Mouse (Mus musculus) liver, postnatal 0 days (tissue): ENCODE measurements around the gene Gapt. TPM values are rescaled to one million over a fixed set of nuclear protein-coding genes. Genes with fewer than 3 reads are reported as not detected.
"Not testable (repeated sequence)": the region's sequence is repeated elsewhere in the genome, so short reads cannot be mapped to it uniquely, and the experiment has no call there.

Source experiments
- ATAC-seq: fragments of 200-750 bp; cut with Nextera tagmentation; 2 replicates; pipeline ENCODE4 v1.8.0; 2017; ENCODE audit warnings: mild to moderate bottlenecking, moderate library complexity
- DNase-seq: peaks from one replicate; pipeline ENCODE4 v3.0.0-alpha.2; 2016
- H3K27ac ChIP-seq: fragments of 300-500 bp; sonication (generic); 2 replicates; pipeline ENCODE4 v1.5.1; 2014; ENCODE audit warnings: antibody characterized with exemption, moderate library complexity, mild to moderate bottlenecking, low read depth
- H3K27me3 ChIP-seq: fragments of 300-500 bp; sonication (generic); 2 replicates; pipeline ENCODE4 v1.6.1; 2014; ENCODE audit warnings: low read length, control low read depth, mixed read lengths; ENCODE audit not compliant: insufficient read depth
- H3K36me3 ChIP-seq: fragments of 300-500 bp; sonication (generic); replicated peaks from 2 replicates; pipeline ENCODE4 v1.6.1; 2014; ENCODE audit warnings: mild to moderate bottlenecking, control low read depth, low read length, moderate library complexity, mixed read lengths; ENCODE audit not compliant: insufficient read depth
- H3K4me1 ChIP-seq: fragments of 300-500 bp; sonication (generic); 2 replicates; pipeline ENCODE4 v1.6.1; 2014; ENCODE audit warnings: antibody characterized with exemption, mild to moderate bottlenecking, control low read depth; ENCODE audit not compliant: insufficient read depth
- H3K4me2 ChIP-seq: fragments of 300-500 bp; sonication (generic); 2 replicates; pipeline ENCODE4 v1.6.1; 2014; ENCODE audit warnings: low read depth, mild to moderate bottlenecking, low read length, moderate library complexity, mixed read lengths
- H3K4me3 ChIP-seq: fragments of 300-500 bp; sonication (generic); 2 replicates; pipeline ENCODE4 v1.5.1; 2014; ENCODE audit warnings: low read depth, low read length
- H3K9ac ChIP-seq: fragments of 300-500 bp; sonication (generic); replicated peaks from 2 replicates; pipeline ENCODE4 v1.6.1; 2014; ENCODE audit warnings: mild to moderate bottlenecking, moderate library complexity
- H3K9me3 ChIP-seq: fragments of 300-500 bp; sonication (generic); 2 replicates; pipeline ENCODE4 v1.6.1; 2016; ENCODE audit warnings: mild to moderate bottlenecking, control low read depth, low read length, mixed read lengths
- CTCF ChIP-seq: sonication (generic); IDR thresholded peaks from 2 replicates; pipeline ENCODE4 v1.5.1; 2016; ENCODE audit warnings: antibody characterized with exemption, low read depth
- EP300 ChIP-seq: IDR thresholded peaks from 2 replicates; pipeline ENCODE4 v1.6.1; 2016; ENCODE audit warnings: antibody characterized with exemption, low read depth, mild to moderate bottlenecking
- WGBS: fragments of 180-500 bp; shearing (Covaris S2); extraction: QIAGEN DNeasy Blood & Tissue Kit; methylation state at CpG from one replicate; pipeline ENCODE4 v1.1.7; 2014; ENCODE audit not compliant: insufficient replicate concordance; 5-methylcytosine and 5-hydroxymethylcytosine counted together
- polyA plus RNA-seq: library from polyadenylated mRNA; unstranded; fragments of >200 nt; fragmentation: Nextera tagmentation; extraction: Ambion mirVana; gene quantifications from 2 replicates; pipeline ENCODE4 v1.2.1, GENCODE M21; 2015

Gene Gapt
- polyA plus RNA-seq, 1 experiment from 2014 or later, result 3.5 TPM

DNA sequence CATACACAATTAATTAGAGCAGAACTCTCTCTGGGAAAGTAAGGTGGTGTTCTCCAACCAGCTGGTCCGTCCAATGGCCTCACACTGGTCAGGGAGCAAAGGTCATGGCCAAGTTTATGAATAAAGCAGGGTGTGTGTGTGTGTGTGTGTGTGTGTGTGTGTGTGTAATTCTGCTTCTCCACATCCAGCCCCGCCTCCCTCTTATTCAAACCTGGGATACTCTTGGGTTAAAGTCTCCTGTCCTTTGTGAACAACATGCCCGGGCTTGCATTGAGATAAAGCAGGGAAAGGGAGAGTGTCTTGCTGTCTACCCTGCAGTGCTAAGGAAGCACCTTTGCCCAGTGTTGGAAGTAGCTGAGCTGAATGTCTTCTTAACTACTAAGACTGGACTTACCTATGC, 35.6 kb upstream of the Gapt start:
- no peak overlapping the region for H3K9ac ChIP-seq
- no peak for TF ChIP-seq EP300
- TF ChIP-seq CTCF, result no peak
- no peaks in the 10 kb centered on the region for H3K4me1 ChIP-seq
- 42% methylated on average over 3 of the region's 3 CpGs for WGBS
- DNase-seq, result no peak
- peaks cover 4% of the 10 kb centered on the region; the same call in 1 of the 2 replicates for H3K9me3 ChIP-seq
- ATAC-seq, result no peak
- H3K36me3 ChIP-seq, result 0 out of 2 replicates have a peak, but pooled peaks cover 2% of the 10 kb centered on the region
- no peak overlapping the region for H3K27ac ChIP-seq
- no peak overlapping the region for H3K4me3 ChIP-seq
- no peak overlapping the region for H3K4me2 ChIP-seq
- H3K27me3 ChIP-seq, result peaks cover 8% of the 10 kb centered on the region; the same call in 1 of the 2 replicates

DNA sequence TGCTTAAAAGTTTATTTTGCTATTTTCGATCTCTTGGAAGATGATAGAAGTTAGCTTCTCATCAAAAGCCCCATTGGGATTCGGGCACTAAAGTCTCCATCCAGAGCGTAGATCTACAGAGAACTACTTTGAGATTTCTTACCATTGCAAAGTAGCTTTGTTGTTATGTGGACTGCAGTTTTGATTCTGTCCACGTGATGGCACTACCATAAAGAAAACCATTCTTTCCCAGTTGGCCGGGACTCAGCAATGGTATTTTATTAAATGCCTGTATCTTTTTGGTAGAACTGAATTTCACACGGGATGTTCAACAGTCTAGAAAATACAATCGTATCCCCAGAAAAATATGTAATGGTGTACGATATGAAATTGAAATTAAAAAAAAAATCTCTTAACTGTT, 35.2 kb upstream of the Gapt start:
- Histone ChIP-seq H3K9me3 (peaks cover 4% of the 10 kb centered on the region; the same call in 1 of the 2 replicates), H3K4me2 (no peak overlapping the region), H3K36me3 (no peaks in the 10 kb centered on the region), H3K4me1 (no peaks in the 10 kb centered on the region), H3K9ac (no peak overlapping the region), H3K27me3 (peaks cover 8% of the 10 kb centered on the region; the same call in 1 of the 2 replicates), H3K27ac (no peak overlapping the region), H3K4me3 (no peak overlapping the region)
- TF ChIP-seq CTCF (peak; percentile 76), EP300 (no peak)
- ATAC-seq, result no peak
- WGBS, result 15% methylated on average over 8 of the region's 8 CpGs
- peak; percentile 55 for DNase-seq

DNA sequence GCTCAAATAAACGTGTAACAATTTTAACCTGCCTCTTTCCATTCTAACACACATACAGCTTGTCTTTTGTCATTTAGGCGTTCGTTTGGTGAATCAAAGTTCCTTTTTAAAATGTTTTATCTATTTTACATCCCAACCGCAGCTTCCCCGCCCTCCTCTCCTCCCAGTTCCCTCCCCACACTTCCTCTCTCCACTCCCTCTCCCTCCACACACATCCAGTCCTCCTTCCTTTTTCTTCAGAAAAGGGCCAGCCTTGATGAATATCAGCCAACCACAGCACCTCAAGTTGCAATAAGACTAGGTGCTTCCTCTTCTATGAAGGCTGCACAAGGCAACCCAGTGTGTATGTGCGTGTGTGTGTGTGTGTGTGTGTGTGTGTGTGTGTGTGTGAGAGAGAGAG, 27.5 kb upstream of the Gapt start:
- H3K4me2 ChIP-seq, result no peak overlapping the region
- H3K9ac ChIP-seq, result no peak overlapping the region
- no peak overlapping the region for H3K27ac ChIP-seq
- ATAC-seq, result peak; percentile 12; the same call in 1 of the 2 replicates
- H3K4me3 ChIP-seq, result no peak overlapping the region
- H3K27me3 ChIP-seq, result no peaks in the 10 kb centered on the region
- TF ChIP-seq EP300 (no peak), CTCF (no peak)
- DNase-seq, result no peak
- H3K36me3 ChIP-seq, result no peaks in the 10 kb centered on the region
- H3K9me3 ChIP-seq, result peaks cover 4% of the 10 kb centered on the region; the same call in 1 of the 2 replicates
- H3K4me1 ChIP-seq, result no peaks in the 10 kb centered on the region
- WGBS, result 30% methylated on average over 6 of the region's 6 CpGs

- Histone ChIP-seq H3K36me3 (no peaks in the 10 kb centered on the region), H3K4me2 (no peak overlapping the region), H3K27me3 (no peaks in the 10 kb centered on the region), H3K27ac (no peak overlapping the region), H3K4me1 (no peaks in the 10 kb centered on the region), H3K9me3 (no peaks in the 10 kb centered on the region), H3K9ac (no peak overlapping the region), H3K4me3 (no peak overlapping the region)
- no peak for ATAC-seq
- TF ChIP-seq EP300 (no peak), CTCF (peak; percentile 81)
- 19% methylated on average over 5 of the region's 5 CpGs for WGBS
- peak; percentile 56 for DNase-seq
Measured at GRCm38 (mm10) chr13:110382447-110382901, 25.5 kb upstream of the Gapt start.

GRCm38 (mm10) chr13:110369673-110370072, 12.7 kb upstream of the Gapt start:
- WGBS, result 81% methylated on average over 1 of the region's 1 CpGs
- Histone ChIP-seq H3K4me2 (no peak overlapping the region), H3K9me3 (no peaks in the 10 kb centered on the region), H3K27me3 (no peaks in the 10 kb centered on the region), H3K4me1 (no peaks in the 10 kb centered on the region), H3K4me3 (no peak overlapping the region), H3K9ac (no peak overlapping the region), H3K36me3 (no peaks in the 10 kb centered on the region), H3K27ac (no peak overlapping the region)
- no peak for DNase-seq
- TF ChIP-seq EP300, result no peak
- no peak for TF ChIP-seq CTCF
- no peak for ATAC-seq

DNA sequence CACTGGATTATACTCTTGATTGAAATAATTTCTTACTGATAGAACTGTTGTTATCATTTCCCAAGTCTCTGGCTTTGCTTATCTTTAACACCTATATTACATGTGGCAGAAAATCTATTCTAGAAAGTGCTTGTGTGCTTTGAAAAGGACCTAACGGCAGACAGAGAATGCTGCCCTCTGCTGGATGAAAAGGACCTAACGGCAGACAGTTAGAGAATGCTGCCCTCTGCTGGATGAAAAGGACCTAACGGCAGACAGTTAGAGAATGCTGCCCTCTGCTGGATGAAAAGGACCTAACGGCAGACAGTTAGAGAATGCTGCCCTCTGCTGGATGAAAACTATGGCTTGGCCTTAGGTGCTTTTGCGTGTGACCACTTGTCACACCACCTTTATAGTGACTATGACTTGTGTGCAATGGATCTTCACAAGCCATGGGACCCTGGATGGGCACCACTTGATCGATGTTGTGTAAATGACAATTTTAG, 11.6 kb upstream of the Gapt start:
- not testable (repeated sequence) for H3K36me3 ChIP-seq, DNase-seq, H3K4me1 ChIP-seq, H3K9me3 ChIP-seq, H3K27me3 ChIP-seq, H3K27ac ChIP-seq, H3K4me2 ChIP-seq, H3K4me3 ChIP-seq, H3K9ac ChIP-seq
- peak; percentile 99 for TF ChIP-seq CTCF
- 37% methylated on average over 6 of the region's 6 CpGs for WGBS
- peak; percentile 63 for ATAC-seq
